ENCODE assay signal across 10 mouse cellular contexts in the genomic region with DNA sequence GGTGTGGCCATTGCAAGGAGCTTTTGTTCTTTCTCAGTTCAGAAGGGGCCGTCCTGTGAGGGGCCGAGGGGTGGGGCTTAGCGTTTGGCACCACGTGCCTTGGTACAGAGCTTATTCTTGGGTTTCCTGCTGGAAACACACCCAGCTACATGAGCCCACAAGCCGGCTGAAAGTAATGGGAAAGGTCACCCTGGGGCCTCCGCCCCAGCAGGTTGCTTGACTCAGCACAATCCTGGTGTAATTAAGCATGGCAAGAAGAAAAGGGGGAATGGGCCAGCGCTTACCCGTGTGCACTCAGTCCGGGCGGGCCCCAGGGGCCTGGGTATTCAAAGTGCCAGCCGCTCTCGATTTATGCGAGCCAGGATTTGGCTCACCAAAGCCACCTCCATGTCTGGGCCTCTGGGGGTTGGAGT. TPM values are rescaled to one million over a fixed set of nuclear protein-coding genes. Genes with fewer than 3 reads are reported as not detected.
DNase-seq lines count a peak whose midpoint lies in the region; ATAC-seq and TF ChIP-seq lines count a peak whose summit lies in the region.
"Had no signal": no experiment of that assay in that cellular context is flagged by ENCODE, and none has a peak within 500 bp of the region (broad histone marks: within the 10 kb centered on the region; RNA-seq: fewer than 3 reads in every experiment).

No protein-coding gene starts in this region.

- no peaks in the 10 kb centered on the region for H3K36me3 ChIP-seq in hindbrain, embryonic 12.5 days
- H3K36me3 ChIP-seq in limb, embryonic 12.5 days: no peaks in the 10 kb centered on the region
- H3K36me3 ChIP-seq in stomach, embryonic 16.5 days (ENCODE audit: control insufficient read depth, insufficient read depth, low read length): no peaks in the 10 kb centered on the region
- H3K36me3 ChIP-seq in lung, postnatal 0 days (ENCODE audit: insufficient read depth, low read length): no peaks in the 10 kb centered on the region

- TF ChIP-seq EP300 in lung, postnatal 0 days (IDR thresholded peaks at IDR 0.05): no peak

- H3K4me3 ChIP-seq in hindbrain, embryonic 12.5 days: no peak overlapping the region
- no peak overlapping the region for H3K4me3 ChIP-seq in limb, embryonic 12.5 days (replicated peaks)
- no peak overlapping the region for H3K4me3 ChIP-seq in stomach, embryonic 16.5 days (replicated peaks; ENCODE audit: low read length)
- H3K4me3 ChIP-seq in lung, postnatal 0 days (ENCODE audit: low read depth, low read length): no peak overlapping the region
- H3K4me3 ChIP-seq: erythroblast, embryonic 14.5 days had no signal

- peaks cover 10% of the 10 kb centered on the region for H3K4me1 ChIP-seq in hindbrain, embryonic 12.5 days
- peaks cover 48% of the 10 kb centered on the region for H3K4me1 ChIP-seq in limb, embryonic 12.5 days (replicated peaks)
- no peaks in the 10 kb centered on the region for H3K4me1 ChIP-seq in stomach, embryonic 16.5 days (ENCODE audit: control insufficient read depth, insufficient read depth, low read length)
- no peaks in the 10 kb centered on the region for H3K4me1 ChIP-seq in lung, postnatal 0 days (ENCODE audit: insufficient read depth, low read depth, low read length)

- H3K27ac ChIP-seq in hindbrain, embryonic 12.5 days: no peak overlapping the region
- H3K27ac ChIP-seq in limb, embryonic 12.5 days: no peak overlapping the region
- no peak overlapping the region for H3K27ac ChIP-seq in stomach, embryonic 16.5 days (ENCODE audit: low read length)
- no peak overlapping the region for H3K27ac ChIP-seq in lung, postnatal 0 days (ENCODE audit: low read length)

- peak overlapping the region; percentile 33 for H3K4me2 ChIP-seq in hindbrain, embryonic 12.5 days (replicated peaks)
- H3K4me2 ChIP-seq in limb, embryonic 12.5 days: no peak overlapping the region
- H3K4me2 ChIP-seq in stomach, embryonic 16.5 days (ENCODE audit: low read depth, low read length): no peak overlapping the region
- H3K4me2 ChIP-seq in lung, postnatal 0 days (replicated peaks; ENCODE audit: low read depth, low read length): no peak overlapping the region

- peaks cover 2% of the 10 kb centered on the region; the same call in 1 of the 2 replicates for H3K27me3 ChIP-seq in hindbrain, embryonic 12.5 days
- H3K27me3 ChIP-seq in limb, embryonic 12.5 days: no peaks in the 10 kb centered on the region
- no peaks in the 10 kb centered on the region for H3K27me3 ChIP-seq in stomach, embryonic 16.5 days (ENCODE audit: control insufficient read depth, insufficient read depth, low read length)
- H3K27me3 ChIP-seq in lung, postnatal 0 days (replicated peaks; ENCODE audit: insufficient read depth, low read length): no peaks in the 10 kb centered on the region

- no peak overlapping the region for H3K9ac ChIP-seq in hindbrain, embryonic 12.5 days
- no peak overlapping the region for H3K9ac ChIP-seq in limb, embryonic 12.5 days (replicated peaks)
- no peak overlapping the region for H3K9ac ChIP-seq in stomach, embryonic 16.5 days (ENCODE audit: low read length)
- no peak overlapping the region for H3K9ac ChIP-seq in lung, postnatal 0 days (replicated peaks; ENCODE audit: low read depth)

- 10% methylated on average over 13 of the region's 13 CpGs for WGBS in hindbrain, embryonic 12.5 days
- WGBS in limb, embryonic 12.5 days: 42% methylated on average over 13 of the region's 13 CpGs
- 49% methylated on average over 13 of the region's 13 CpGs for WGBS in stomach, embryonic 16.5 days
- WGBS in lung, postnatal 0 days: 68% methylated on average over 13 of the region's 13 CpGs

- peak; percentile 94 for ATAC-seq in hindbrain, embryonic 12.5 days (ENCODE audit: low FRiP score)
- peak; percentile 64; the same call in 1 of the 2 replicates for ATAC-seq in limb, embryonic 12.5 days (ENCODE audit: insufficient number of reproducible peaks, insufficient read depth, low FRiP score, low TSS enrichment, low read depth)
- ATAC-seq in stomach, embryonic 16.5 days (ENCODE audit: insufficient read depth, low FRiP score): 0 out of 2 replicates have a peak, but pooled peaks have one; percentile 53
- no peak for ATAC-seq in lung, postnatal 0 days

- TF ChIP-seq CTCF in lung, postnatal 0 days (IDR thresholded peaks at IDR 0.05): no peak

- H3K9me3 ChIP-seq in hindbrain, embryonic 12.5 days (replicated peaks): no peaks in the 10 kb centered on the region
- H3K9me3 ChIP-seq in limb, embryonic 12.5 days: no peaks in the 10 kb centered on the region
- H3K9me3 ChIP-seq in stomach, embryonic 16.5 days (replicated peaks; ENCODE audit: control insufficient read depth, low read length): no peaks in the 10 kb centered on the region
- H3K9me3 ChIP-seq in lung, postnatal 0 days (ENCODE audit: low read length): no peaks in the 10 kb centered on the region

- DNase-seq in kidney, adult 11 months: peak; percentile 43
- no peak for DNase-seq in kidney, adult 18-20 months
- no peak for DNase-seq in layer of hippocampus, adult 8-10 months (ENCODE audit: low spot score in 2 of 2)
- no peak for DNase-seq in testis, postnatal 10 days (ENCODE audit: low spot score)
- no peak for DNase-seq in lung, postnatal 0 days (ENCODE audit: low spot score)

RNA-seq across cellular contexts. Expression of gene Slit3, which starts 30.5 kb away (rescaled TPM):
- 40.8 and 50.0 TPM in 2 replicates for polyA plus RNA-seq in hindbrain, embryonic 12.5 days (2016; fragmentation: Nextera tagmentation; extraction: Ambion mirVana)
- 29.7 and 32.1 TPM in 2 replicates for polyA plus RNA-seq in limb, embryonic 12.5 days (2016; fragmentation: Nextera tagmentation; extraction: Ambion mirVana)
- 8.2 and 9.4 TPM in 2 replicates for polyA plus RNA-seq in stomach, embryonic 16.5 days (2015; fragmentation: Nextera tagmentation; extraction: Ambion mirVana)
- total RNA-seq in layer of hippocampus, adult 8-10 months (2022): 100 to 1,000 TPM in 1 of 4 experiments, 10 to 100 TPM in 3; 79.5 to 107 (median 95.7) TPM
- polyA plus RNA-seq in lung, postnatal 0 days (2015; fragmentation: Nextera tagmentation; extraction: Ambion mirVana): 13.1 and 14.2 TPM in 2 replicates
- total RNA-seq: hematopoietic stem cell, adult 5-6 weeks had no signal
- polyA plus RNA-seq: erythroblast, embryonic 14.5 days had no signal
